Mouse (Mus musculus): ENCODE measurements around the gene Dlg2.

DNA sequence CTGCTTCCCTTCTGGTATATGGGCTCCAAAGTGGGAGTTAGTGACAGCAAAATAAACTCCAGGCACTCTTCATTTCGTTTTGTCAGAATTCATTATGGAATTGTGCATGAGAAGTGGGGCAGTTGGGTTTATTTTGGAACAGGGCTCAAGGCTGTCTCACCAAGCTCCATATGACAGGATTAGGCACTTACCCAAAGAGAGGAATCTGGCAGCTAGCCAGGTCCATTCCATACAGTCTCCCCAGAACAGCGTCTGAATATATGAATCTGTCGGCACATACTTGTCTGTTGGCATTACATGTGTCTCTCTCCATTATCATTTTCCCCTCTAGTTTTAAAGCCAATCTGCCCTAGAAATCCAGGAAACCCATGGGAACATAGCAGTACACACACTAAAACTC is 1649.4 kb downstream of the Dlg2 start:
- TF ChIP-seq POLR2A (IDR thresholded peaks at IDR 0.05; ENCODE audit: borderline replicate concordance, insufficient read depth, low read length), result no peak
- no peak for TF ChIP-seq CTCF (IDR thresholded peaks at IDR 0.05; ENCODE audit: borderline replicate concordance, insufficient read depth, low read depth, low read length)
